Mouse (Mus musculus): ENCODE measurements around the gene Tfip11.

Tfip11 gene

DNA sequence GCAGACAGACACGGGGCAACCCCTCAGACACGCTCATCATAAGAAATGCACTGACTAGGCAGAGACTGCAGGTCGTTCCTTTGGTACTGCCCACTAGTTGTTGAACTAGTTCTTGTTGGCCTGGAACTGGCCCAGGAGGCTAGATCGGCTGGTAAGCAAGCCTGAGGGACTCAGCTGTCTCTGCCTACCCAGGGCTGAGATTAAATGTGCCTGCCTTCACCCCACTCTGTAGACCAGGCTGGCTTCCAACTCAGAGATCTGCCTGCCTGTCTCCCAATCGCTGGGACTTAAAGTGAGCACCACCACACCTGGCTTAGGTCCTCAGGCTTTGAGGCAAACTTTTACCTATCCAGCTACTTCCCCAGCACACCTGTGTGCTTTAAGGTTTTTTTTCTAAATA lies 5.8 kb upstream of the Tfip11 start:
- DNase-seq (ENCODE audit: low spot score in 2 of 2): no peak

GRCm38 (mm10) chr5:112320936-112321335 lies 5.2 kb upstream of the Tfip11 start:
- DNase-seq (ENCODE audit: low spot score in 2 of 2): no peak

DNA sequence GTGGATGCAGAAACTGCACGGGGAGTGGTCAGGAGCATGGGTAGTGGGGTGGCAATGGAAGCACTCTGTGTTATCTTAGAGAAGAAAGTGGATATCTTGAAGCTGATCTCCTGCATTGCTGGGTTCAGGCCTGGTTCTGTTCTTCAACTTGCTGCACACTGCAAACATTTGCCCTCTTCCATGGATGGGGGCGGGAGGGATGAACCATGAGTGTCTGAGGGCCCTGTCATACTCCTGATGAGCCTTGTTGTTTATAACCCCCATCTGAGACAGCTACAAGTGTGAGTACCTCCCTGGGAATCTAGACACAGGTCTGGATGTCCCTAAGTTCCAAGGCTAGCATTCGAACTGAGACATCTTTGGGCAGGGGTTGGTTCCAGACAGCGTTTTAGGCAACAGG lies 4.8 kb upstream of the Tfip11 start:
- DNase-seq (ENCODE audit: low spot score in 2 of 2): no peak

DNA sequence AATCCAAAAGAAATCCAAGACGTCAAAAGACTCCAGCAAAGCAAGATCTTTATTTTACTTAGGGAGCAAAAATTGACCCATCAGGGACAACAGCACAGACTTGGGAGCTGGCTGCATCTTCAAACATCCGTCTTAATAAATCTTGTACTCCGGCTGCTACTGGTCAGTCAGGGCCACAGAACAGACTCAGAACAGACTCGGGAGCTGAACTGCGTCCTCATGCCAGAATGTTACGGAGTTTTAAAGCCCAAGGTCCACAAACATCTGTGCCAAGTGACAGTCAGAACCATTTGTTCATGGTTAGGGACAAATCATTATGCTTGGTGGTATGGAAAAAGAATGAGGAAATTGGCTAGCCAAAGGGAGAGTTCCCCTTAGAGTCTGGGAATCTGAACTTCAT lies 2.9 kb upstream of the Tfip11 start:
- no peak for DNase-seq (ENCODE audit: low spot score in 2 of 2)

GRCm38 (mm10) chr5:112324637-112325545 lies 1.3 kb upstream of the Tfip11 start:
- DNase-seq (ENCODE audit: low spot score in 2 of 2): peak; percentile 28 to 34

- DNase-seq (ENCODE audit: low spot score in 2 of 2): no peak
Measured at GRCm38 (mm10) chr5:112326446-112327009, 370 bp downstream of the Tfip11 start.

DNA sequence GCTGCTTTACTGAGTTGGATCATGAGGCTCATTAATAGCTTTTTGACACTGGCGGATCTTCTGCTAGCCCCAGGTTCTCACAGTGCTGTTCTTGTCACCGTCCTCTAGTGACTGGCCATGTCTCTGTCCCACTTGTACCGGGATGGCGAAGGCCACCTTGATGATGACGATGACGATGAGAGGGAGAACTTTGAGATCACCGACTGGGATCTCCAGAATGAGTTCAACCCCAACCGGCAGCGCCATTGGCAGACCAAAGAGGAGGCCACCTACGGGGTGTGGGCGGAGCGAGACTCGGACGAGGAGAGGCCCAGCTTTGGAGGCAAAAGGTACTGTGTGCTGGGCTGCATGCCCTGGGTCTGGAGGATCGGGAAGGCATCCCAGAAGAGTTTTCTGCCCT lies 1.7 kb downstream of the Tfip11 start:
- no peak for DNase-seq (ENCODE audit: low spot score in 2 of 2)

GRCm38 (mm10) chr5:112329805-112330564 lies 3.8 kb downstream of the Tfip11 start:
- no peak for DNase-seq (ENCODE audit: low spot score in 2 of 2)

DNA sequence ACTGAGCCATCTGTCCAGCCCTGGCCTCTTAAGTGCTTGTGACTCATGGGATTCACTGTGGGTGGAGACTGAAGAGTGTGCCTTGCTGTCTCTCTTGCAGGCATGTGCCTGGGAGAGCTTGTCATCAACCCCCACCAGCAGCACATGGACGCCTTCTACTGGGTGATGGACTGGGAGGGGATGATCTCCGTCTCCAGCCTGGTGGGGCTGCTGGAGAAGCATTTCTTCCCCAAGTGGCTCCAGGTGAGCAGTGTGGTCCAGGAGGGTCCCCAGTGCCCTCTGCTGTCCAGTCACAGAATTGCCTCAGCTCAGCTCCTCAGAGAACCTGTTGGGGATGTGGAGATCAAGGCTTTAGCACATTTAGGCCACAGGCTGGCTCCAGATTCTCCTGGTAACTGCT lies 9.3 kb downstream of the Tfip11 start:
- DNase-seq (ENCODE audit: low spot score in 2 of 2): peak; percentile 25 to 54

DNA sequence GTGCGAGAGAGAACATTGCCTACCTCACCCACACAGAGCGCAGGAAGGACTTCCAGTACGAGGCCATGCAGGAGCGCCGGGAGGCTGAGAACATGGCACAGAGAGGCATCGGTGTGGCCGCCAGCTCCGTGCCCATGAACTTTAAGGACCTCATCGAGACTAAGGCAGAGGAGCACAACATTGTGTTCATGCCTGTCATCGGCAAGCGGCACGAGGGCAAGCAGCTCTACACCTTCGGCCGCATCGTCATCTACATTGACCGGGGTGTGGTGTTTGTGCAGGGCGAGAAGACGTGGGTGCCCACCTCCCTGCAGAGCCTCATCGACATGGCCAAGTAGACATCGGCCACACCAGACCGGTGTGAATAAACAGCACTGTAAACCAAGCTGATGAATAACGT lies 10.8 kb downstream of the Tfip11 start:
- DNase-seq (ENCODE audit: low spot score in 2 of 2): no peak

- DNase-seq (ENCODE audit: low spot score in 2 of 2): no peak
Measured at GRCm38 (mm10) chr5:112339215-112339614, 13.1 kb downstream of the Tfip11 start.

DNA sequence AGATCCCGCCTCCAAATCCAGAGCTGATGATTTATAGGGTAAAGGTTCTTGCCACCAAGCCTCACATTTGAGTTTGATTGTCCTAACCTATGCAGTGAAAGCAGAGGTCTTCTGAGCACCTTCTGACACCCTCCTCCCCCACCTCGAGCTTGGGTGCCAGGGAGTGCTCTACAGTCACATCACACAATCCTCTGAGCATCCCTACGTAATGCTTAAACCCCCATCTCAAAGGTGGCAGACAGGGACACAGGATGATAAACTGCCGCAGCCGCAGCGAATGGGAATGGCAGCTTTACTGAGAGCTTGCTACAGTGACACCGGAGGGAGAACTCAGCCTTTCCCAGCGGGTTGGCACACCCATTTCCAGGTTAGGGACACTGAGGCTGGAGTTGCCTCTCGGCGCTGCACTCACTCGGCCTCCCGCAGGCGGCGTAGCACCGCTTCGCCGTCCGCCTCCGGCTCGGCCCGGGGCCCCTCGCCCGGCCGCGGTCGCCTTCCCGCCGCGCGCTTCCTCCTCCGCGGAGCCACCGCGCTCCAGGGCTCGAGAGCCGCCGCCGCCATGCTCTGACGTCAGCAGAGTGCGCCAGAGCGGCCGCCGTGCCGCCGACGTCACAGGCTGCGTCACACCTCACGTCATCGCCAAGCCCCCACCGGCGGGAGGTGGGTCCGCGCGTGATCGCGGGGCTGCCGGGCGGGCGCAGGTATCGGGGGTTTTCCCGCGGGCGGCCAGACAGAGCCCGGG lies 16.5 kb downstream of the Tfip11 start, which contains the start of the genes Srrd and Hps4:
Gene Srrd, minus strand, starts transcription at position 578 of the 742 bp plus-strand sequence.
Gene Hps4, plus strand, starts transcription at position 621 of the 742 bp plus-strand sequence.
- DNase-seq (ENCODE audit: low spot score in 2 of 2): peak; percentile 77 to 89

- no peak for DNase-seq (ENCODE audit: low spot score in 2 of 2)
Measured at GRCm38 (mm10) chr5:112343205-112343595, 17.0 kb downstream of the Tfip11 start.

GRCm38 (mm10) chr5:112344092-112344960 lies 18.2 kb downstream of the Tfip11 start:
- no peak for DNase-seq (ENCODE audit: low spot score in 2 of 2)

DNA sequence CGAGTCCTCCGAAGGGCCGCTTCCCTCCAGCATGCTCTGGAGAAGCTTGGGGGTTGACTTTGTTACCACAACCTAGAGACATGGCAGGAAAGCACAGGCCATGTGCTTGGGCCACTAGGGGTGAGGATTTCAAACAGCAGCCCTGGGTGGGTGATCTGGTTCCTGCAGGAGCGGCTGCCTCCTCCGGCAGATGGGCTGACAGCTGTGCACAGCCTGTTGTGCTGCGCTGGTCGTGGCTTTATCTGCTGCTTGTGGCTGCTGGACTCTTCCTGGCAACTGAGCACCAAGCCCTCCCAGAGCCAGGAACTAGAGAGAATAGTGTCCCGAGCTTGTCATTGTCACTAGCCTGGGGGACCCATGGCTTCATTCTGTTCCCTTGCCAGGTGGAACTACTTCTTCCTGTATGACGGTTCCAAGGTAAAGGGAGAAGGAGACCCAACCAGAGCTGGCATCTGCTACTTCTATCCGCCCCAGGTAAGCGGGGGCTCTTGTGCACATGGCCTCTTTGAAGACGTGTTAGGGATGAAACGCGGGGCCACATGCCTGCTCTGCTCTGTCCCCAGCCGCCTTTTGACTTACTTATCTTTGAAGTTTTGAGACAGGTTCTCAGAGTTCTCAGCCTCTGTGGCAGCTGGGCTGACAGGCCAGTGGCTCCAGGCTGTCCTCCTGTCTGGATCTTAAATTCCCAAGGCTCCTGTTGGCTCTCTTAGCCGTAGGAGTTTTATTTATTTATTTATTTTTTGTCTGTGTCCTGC lies 20.2 kb downstream of the Tfip11 start:
- no peak for DNase-seq (ENCODE audit: low spot score in 2 of 2)

DNA sequence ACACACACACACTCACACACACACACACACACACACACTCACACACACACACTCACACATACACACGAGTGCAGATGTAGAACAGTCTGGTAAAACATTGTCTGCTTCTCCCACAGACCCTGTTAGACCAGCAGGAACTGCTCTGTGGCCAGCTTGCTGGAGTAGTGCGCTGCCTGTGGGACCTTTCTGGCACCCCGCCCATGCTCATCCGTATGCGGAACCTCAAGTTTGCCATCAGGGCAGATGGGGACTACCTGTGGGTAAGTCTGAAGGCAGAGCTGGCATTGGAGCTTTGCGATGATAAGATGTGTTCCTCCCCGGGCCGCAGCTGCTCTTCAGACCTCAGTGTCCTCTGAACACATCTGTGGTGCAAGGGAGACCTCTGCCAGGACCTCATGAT lies 23.0 kb downstream of the Tfip11 start:
- DNase-seq (ENCODE audit: low spot score in 2 of 2): no peak

GRCm38 (mm10) chr5:112355493-112355892 lies 29.3 kb downstream of the Tfip11 start:
- no peak for DNase-seq (ENCODE audit: low spot score in 2 of 2)

DNA sequence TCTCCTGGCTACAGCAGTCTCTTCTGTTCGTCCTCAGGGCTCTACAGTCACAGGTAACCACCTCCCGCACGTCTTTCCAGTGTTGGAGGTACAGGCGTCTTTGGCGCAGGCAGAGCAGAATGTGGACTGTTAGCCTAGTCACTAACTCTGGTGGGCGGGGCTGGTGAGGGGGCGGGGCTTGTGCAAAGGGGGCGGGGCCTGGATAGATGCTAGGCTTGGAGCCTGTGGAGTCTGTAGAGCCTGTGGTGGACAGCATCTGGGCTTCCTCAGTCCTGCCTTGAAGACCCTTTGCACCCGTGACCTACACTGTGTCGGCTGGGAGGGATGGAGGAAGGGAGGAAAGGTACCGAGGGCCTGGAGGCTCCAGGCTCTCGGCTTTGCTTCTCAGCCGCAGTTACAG lies 29.8 kb downstream of the Tfip11 start, which contains the start of gene Gm6583:
Gene Gm6583, minus strand, starts transcription at position 124 of the 400 bp plus-strand sequence.
- no peak for DNase-seq (ENCODE audit: low spot score in 2 of 2)

- no peak for DNase-seq (ENCODE audit: low spot score in 2 of 2)
Measured at GRCm38 (mm10) chr5:112356322-112356721, 30.2 kb downstream of the Tfip11 start.

DNA sequence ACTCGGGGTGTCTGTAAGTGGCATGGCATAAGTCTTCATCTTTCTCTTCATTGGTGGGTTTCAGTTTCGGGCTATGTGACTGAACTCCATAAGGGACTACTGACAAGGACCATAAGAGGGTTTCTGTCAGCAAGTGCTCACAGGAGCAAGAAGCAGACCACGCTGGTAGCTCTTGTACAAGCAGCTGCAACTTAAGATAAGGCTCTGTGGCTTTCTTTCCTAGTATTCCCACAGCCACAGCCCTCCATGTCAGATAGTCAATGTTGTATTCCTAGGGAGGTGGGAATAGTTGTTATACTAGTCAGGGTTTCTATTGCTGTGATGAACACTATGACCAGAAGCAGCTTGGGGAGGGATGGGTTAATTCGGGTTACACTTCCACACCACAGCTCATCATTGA lies 33.4 kb downstream of the Tfip11 start:
- no peak for DNase-seq (ENCODE audit: low spot score in 2 of 2)
